Mouse (Mus musculus) midbrain, embryonic 16.5 days (tissue): ENCODE data around the gene Slc25a51. TPM values are rescaled to one million over a fixed set of nuclear protein-coding genes. Genes with fewer than 3 reads are reported as not detected.

Experiments used
- ATAC-seq: fragments of 200-750 bp; cut with Nextera tagmentation; 2 replicates; pipeline ENCODE4 v1.8.0; 2017; ENCODE audit warnings: moderate TSS enrichment
- H3K27ac ChIP-seq: fragments of 300-500 bp; sonication (generic); 2 replicates; pipeline ENCODE4 v1.5.1; 2014; ENCODE audit warnings: mild to moderate bottlenecking, low read length, mixed read lengths
- H3K27me3 ChIP-seq: fragments of 300-500 bp; sonication (generic); 2 replicates; pipeline ENCODE4 v1.6.1; 2014; ENCODE audit warnings: low read depth, low read length, mixed read lengths; ENCODE audit not compliant: control insufficient read depth, insufficient read depth
- H3K36me3 ChIP-seq: fragments of 300-500 bp; sonication (generic); 2 replicates; pipeline ENCODE4 v1.6.1; 2014; ENCODE audit warnings: mild to moderate bottlenecking, low read length, moderate library complexity, mixed read lengths; ENCODE audit not compliant: control insufficient read depth, insufficient read depth
- H3K4me1 ChIP-seq: fragments of 300-500 bp; sonication (generic); 2 replicates; pipeline ENCODE4 v1.6.1; 2014; ENCODE audit warnings: mild to moderate bottlenecking, low read length, mixed read lengths; ENCODE audit not compliant: control insufficient read depth, insufficient read depth
- H3K4me2 ChIP-seq: fragments of 300-500 bp; sonication (generic); 2 replicates; pipeline ENCODE4 v1.6.1; 2014; ENCODE audit warnings: mild to moderate bottlenecking, low read length, mixed read lengths
- H3K4me3 ChIP-seq: fragments of 300-500 bp; sonication (generic); 2 replicates; pipeline ENCODE4 v1.5.1; 2014; ENCODE audit warnings: low read depth, mild to moderate bottlenecking, low read length, moderate library complexity, mixed read lengths
- H3K9ac ChIP-seq: fragments of 300-500 bp; sonication (generic); 2 replicates; pipeline ENCODE4 v1.6.1; 2014; ENCODE audit warnings: low read depth, low read length, mixed read lengths
- H3K9me3 ChIP-seq: fragments of 300-500 bp; sonication (generic); replicated peaks from 2 replicates; pipeline ENCODE4 v1.6.1; 2014; ENCODE audit warnings: mild to moderate bottlenecking, low read length, mixed read lengths; ENCODE audit not compliant: control insufficient read depth, poor library complexity, severe bottlenecking
- WGBS: fragments of 180-500 bp; shearing (Covaris S2); extraction: QIAGEN DNeasy Blood & Tissue Kit; methylation state at CpG from one replicate; pipeline ENCODE4 v1.1.7; 2014; 5-methylcytosine and 5-hydroxymethylcytosine counted together
- polyA plus RNA-seq: library from polyadenylated mRNA; unstranded; fragments of >200 nt; fragmentation: Nextera tagmentation; extraction: Ambion mirVana; gene quantifications from 2 replicates; pipeline ENCODE4 v1.2.1, GENCODE M21; 2015

Slc25a51 gene
- polyA plus RNA-seq, 1 experiment from 2014 or later = 70.6 TPM

- H3K27ac ChIP-seq = no peak overlapping the region
- H3K27me3 ChIP-seq = no peaks in the 10 kb centered on the region
- ATAC-seq = no peak
- H3K4me1 ChIP-seq = peaks cover 9% of the 10 kb centered on the region; the same call in 1 of the 2 replicates
- H3K9me3 ChIP-seq = no peaks in the 10 kb centered on the region
- H3K4me3 ChIP-seq = no peak overlapping the region
- no peak overlapping the region for H3K4me2 ChIP-seq
- H3K9ac ChIP-seq = no peak overlapping the region
- 82% methylated on average over 12 of the region's 12 CpGs for WGBS
- H3K36me3 ChIP-seq = no peaks in the 10 kb centered on the region
Observed at GRCm38 (mm10) chr4:45434071-45434470, 25.5 kb upstream of the Slc25a51 start.

GRCm38 (mm10) chr4:45431806-45432205 lies 23.2 kb upstream of the Slc25a51 start:
- Histone ChIP-seq H3K4me3 (no peak overlapping the region), H3K9me3 (no peaks in the 10 kb centered on the region), H3K9ac (no peak overlapping the region), H3K4me2 (no peak overlapping the region), H3K36me3 (no peaks in the 10 kb centered on the region), H3K4me1 (peaks cover 5% of the 10 kb centered on the region; the same call in 1 of the 2 replicates), H3K27ac (no peak overlapping the region), H3K27me3 (no peaks in the 10 kb centered on the region)
- no peak for ATAC-seq
- 89% methylated on average over 3 of the region's 3 CpGs for WGBS

- 94% methylated on average over 3 of the region's 3 CpGs for WGBS
- H3K4me1 ChIP-seq = peaks cover 4% of the 10 kb centered on the region; the same call in 1 of the 2 replicates
Observed at GRCm38 (mm10) chr4:45431316-45431715, 22.8 kb upstream of the Slc25a51 start.

GRCm38 (mm10) chr4:45429451-45429850 lies 20.9 kb upstream of the Slc25a51 start:
- no peaks in the 10 kb centered on the region for H3K9me3 ChIP-seq
- peaks cover 4% of the 10 kb centered on the region; the same call in 1 of the 2 replicates for H3K4me1 ChIP-seq
- WGBS = 65% methylated on average over 7 of the region's 7 CpGs
- H3K27me3 ChIP-seq = no peaks in the 10 kb centered on the region
- H3K9ac ChIP-seq = no peak overlapping the region
- no peak overlapping the region for H3K4me2 ChIP-seq
- H3K27ac ChIP-seq = no peak overlapping the region
- no peak for ATAC-seq
- no peak overlapping the region for H3K4me3 ChIP-seq
- H3K36me3 ChIP-seq = no peaks in the 10 kb centered on the region

More at GRCm38 (mm10) chr4:45431316-45431715, 22.8 kb upstream of the Slc25a51 start:
- Histone ChIP-seq H3K9me3 (no peaks in the 10 kb centered on the region), H3K27me3 (no peaks in the 10 kb centered on the region), H3K4me3 (no peak overlapping the region), H3K36me3 (no peaks in the 10 kb centered on the region), H3K9ac (no peak overlapping the region), H3K4me2 (no peak overlapping the region), H3K27ac (no peak overlapping the region)
- ATAC-seq = no peak

GRCm38 (mm10) chr4:45426724-45427457 lies 18.3 kb upstream of the Slc25a51 start:
- no peaks in the 10 kb centered on the region for H3K27me3 ChIP-seq
- no peaks in the 10 kb centered on the region for H3K9me3 ChIP-seq
- H3K4me2 ChIP-seq = no peak overlapping the region
- no peak overlapping the region for H3K4me3 ChIP-seq
- WGBS = 24% methylated on average over 13 of the region's 13 CpGs
- peak; percentile 61; the same call in 1 of the 2 replicates for ATAC-seq
- H3K4me1 ChIP-seq = peaks cover 4% of the 10 kb centered on the region; the same call in 1 of the 2 replicates
- H3K27ac ChIP-seq = no peak overlapping the region
- no peaks in the 10 kb centered on the region for H3K36me3 ChIP-seq
- no peak overlapping the region for H3K9ac ChIP-seq

- 29% methylated on average over 8 of the region's 8 CpGs for WGBS
- H3K27me3 ChIP-seq = no peaks in the 10 kb centered on the region
- no peak for ATAC-seq
- peaks cover 13% of the 10 kb centered on the region for H3K4me1 ChIP-seq
- no peak overlapping the region for H3K9ac ChIP-seq
- no peaks in the 10 kb centered on the region for H3K36me3 ChIP-seq
- no peaks in the 10 kb centered on the region for H3K9me3 ChIP-seq
- no peak overlapping the region for H3K27ac ChIP-seq
- no peak overlapping the region for H3K4me2 ChIP-seq
- H3K4me3 ChIP-seq = no peak overlapping the region
Observed at GRCm38 (mm10) chr4:45423406-45423805, 14.8 kb upstream of the Slc25a51 start.

- Histone ChIP-seq H3K27me3 (no peaks in the 10 kb centered on the region), H3K9ac (no peak overlapping the region), H3K36me3 (no peaks in the 10 kb centered on the region), H3K9me3 (no peaks in the 10 kb centered on the region), H3K4me3 (no peak overlapping the region), H3K4me1 (peaks cover 14% of the 10 kb centered on the region), H3K4me2 (no peak overlapping the region), H3K27ac (no peak overlapping the region)
- ATAC-seq = no peak
- WGBS = 86% methylated on average over 10 of the region's 10 CpGs
Observed at GRCm38 (mm10) chr4:45422640-45423039, 14.1 kb upstream of the Slc25a51 start.

- no peaks in the 10 kb centered on the region for H3K9me3 ChIP-seq
- H3K9ac ChIP-seq = no peak overlapping the region
- no peak for ATAC-seq
- 68% methylated on average over 11 of the region's 11 CpGs for WGBS
- H3K4me3 ChIP-seq = no peak overlapping the region
- no peak overlapping the region for H3K4me2 ChIP-seq
- 0 out of 2 replicates have a peak overlapping the region, but pooled peaks have one; percentile 28 for H3K27ac ChIP-seq
- H3K27me3 ChIP-seq = no peaks in the 10 kb centered on the region
- H3K36me3 ChIP-seq = no peaks in the 10 kb centered on the region
- peaks cover 10% of the 10 kb centered on the region for H3K4me1 ChIP-seq
Observed at GRCm38 (mm10) chr4:45421519-45422260, 13.1 kb upstream of the Slc25a51 start.

- Histone ChIP-seq H3K36me3 (no peaks in the 10 kb centered on the region), H3K4me3 (no peak overlapping the region), H3K4me1 (peaks cover 10% of the 10 kb centered on the region), H3K27ac (no peak overlapping the region; the same call in 1 of the 2 replicates), H3K9me3 (no peaks in the 10 kb centered on the region), H3K4me2 (no peak overlapping the region), H3K9ac (0 out of 2 replicates have a peak overlapping the region, but pooled peaks have one; percentile 46), H3K27me3 (no peaks in the 10 kb centered on the region)
- no peak for ATAC-seq
- 37% methylated on average over 3 of the region's 3 CpGs for WGBS
Observed at GRCm38 (mm10) chr4:45420733-45421132, 12.2 kb upstream of the Slc25a51 start.
